Mouse (Mus musculus) CH12.LX (cell line): Measurements from ENCODE around the gene 1700125H20Rik. TPM values are rescaled to one million over a fixed set of nuclear protein-coding genes. Genes with fewer than 3 reads are reported as not detected.

ENCODE experiments used
- DNase-seq: peaks from one replicate; pipeline ENCODE4 v3.0.0-alpha.2; 2013; ENCODE audit errors: extremely low read depth
- H3K27ac ChIP-seq: 2 replicates; pipeline ENCODE4 v1.5.1; 2012; ENCODE audit warnings: low read depth, mild to moderate bottlenecking, control low read depth, moderate library complexity; ENCODE audit not compliant: insufficient read depth
- H3K27me3 ChIP-seq: replicated peaks from 2 replicates; pipeline ENCODE3; 2012; ENCODE audit warnings: inconsistent platforms
- H3K36me3 ChIP-seq, 2 experiments: replicated peaks in 1 of 2; 2 replicates each; pipeline versions ENCODE3 to v1.6.1; 2012; ENCODE audit warnings: inconsistent platforms in 1 of 2, low read length in 1 of 2, mild to moderate bottlenecking in 1 of 2, mixed read lengths in 1 of 2, moderate library complexity in 1 of 2; ENCODE audit not compliant: control insufficient read depth in 1 of 2, insufficient read depth in 1 of 2
- H3K4me1 ChIP-seq, 2 experiments: 2 replicates each; pipeline ENCODE4 v1.6.1; 2012; ENCODE audit warnings: inconsistent platforms in 1 of 2, moderate library complexity in 1 of 2; ENCODE audit not compliant: insufficient read depth in 2 of 2, control insufficient read depth in 1 of 2
- H3K4me2 ChIP-seq: 2 replicates; pipeline ENCODE4 v1.6.1; 2012; ENCODE audit warnings: low read depth, mild to moderate bottlenecking, control low read depth; ENCODE audit not compliant: poor library complexity, insufficient read depth, severe bottlenecking
- H3K4me3 ChIP-seq, 3 experiments: fragments of 150-350 bp in 1 of 3; sonication (generic) in 1 of 3; replicated peaks in 1 of 3; 2 replicates each; pipeline versions ENCODE3 to v1.5.1; 2011 to 2012; ENCODE audit warnings: low read depth in 2 of 3, low read length in 2 of 3, mild to moderate bottlenecking in 2 of 3, moderate library complexity in 2 of 3, control low read depth in 1 of 3, improper control_type of control experiment in 1 of 3, inconsistent platforms in 1 of 3, mixed read lengths in 1 of 3; ENCODE audit not compliant: poor library complexity in 1 of 3
- H3K79me2 ChIP-seq: replicated peaks from 2 replicates; pipeline ENCODE4 v1.6.1; 2012; ENCODE audit warnings: mild to moderate bottlenecking, moderate library complexity; ENCODE audit not compliant: control insufficient read depth, poor library complexity, insufficient read depth, severe bottlenecking; ENCODE audit errors: extremely low read depth
- H3K9ac ChIP-seq: 2 replicates; pipeline ENCODE4 v1.6.1; 2012; ENCODE audit warnings: low read depth, mild to moderate bottlenecking, control low read depth, moderate library complexity; ENCODE audit not compliant: insufficient read depth
- H3K9me3 ChIP-seq: replicated peaks from 2 replicates; pipeline ENCODE3; 2012; ENCODE audit warnings: low read length, inconsistent platforms, mixed read lengths
- BHLHE40 ChIP-seq: IDR thresholded peaks from 2 replicates; pipeline ENCODE4 v1.6.1; 2011; ENCODE audit warnings: mild to moderate bottlenecking, low read depth, low read length, improper control_type of control experiment
- CHD2 ChIP-seq: IDR thresholded peaks from 2 replicates; pipeline ENCODE4 v1.6.1; 2011; ENCODE audit warnings: low read length, improper control_type of control experiment
- CTCF ChIP-seq, 2 experiments: IDR thresholded peaks in 1 of 2; conservative IDR thresholded peaks in 1 of 2; 2 replicates each; pipeline ENCODE4 v1.5.1; 2011 to 2012; ENCODE audit warnings: low read depth in 2 of 2, low read length in 2 of 2, improper control_type of control experiment in 1 of 2, inconsistent platforms in 1 of 2, mild to moderate bottlenecking in 1 of 2, moderate library complexity in 1 of 2
- E2F4 ChIP-seq: IDR thresholded peaks from 2 replicates; pipeline ENCODE4 v1.6.1; 2011; ENCODE audit warnings: low read depth, low read length, improper control_type of control experiment; ENCODE audit not compliant: insufficient replicate concordance
- ELF1 ChIP-seq: IDR thresholded peaks from 2 replicates; pipeline ENCODE4 v1.6.1; 2014; ENCODE audit warnings: low read depth, mild to moderate bottlenecking, inconsistent platforms, low read length, improper control_type of control experiment
- EP300 ChIP-seq: IDR thresholded peaks from 2 replicates; pipeline ENCODE4 v1.6.1; 2011; ENCODE audit warnings: low read length, improper control_type of control experiment
- GABPA ChIP-seq: IDR thresholded peaks from 2 replicates; pipeline ENCODE4 v1.6.1; 2012; ENCODE audit warnings: low read depth, low read length, improper control_type of control experiment, inconsistent platforms; ENCODE audit not compliant: insufficient replicate concordance
- HCFC1 ChIP-seq: IDR thresholded peaks from 2 replicates; pipeline ENCODE4 v1.6.1; 2012; ENCODE audit warnings: low read depth, mild to moderate bottlenecking, inconsistent platforms, low read length, improper control_type of control experiment
- JUND ChIP-seq: conservative IDR thresholded peaks from 2 replicates; pipeline ENCODE4 v1.6.1; 2011; ENCODE audit warnings: low read depth, low read length, improper control_type of control experiment
- KAT2A ChIP-seq: IDR thresholded peaks from 2 replicates; pipeline ENCODE4 v1.6.1; 2012; ENCODE audit warnings: low read length, improper control_type of control experiment, inconsistent platforms; ENCODE audit not compliant: insufficient replicate concordance
- MEF2A ChIP-seq: IDR thresholded peaks from 2 replicates; pipeline ENCODE4 v1.6.1; 2014; ENCODE audit warnings: low read depth, mild to moderate bottlenecking, inconsistent platforms, low read length, improper control_type of control experiment, borderline replicate concordance
- MXI1 ChIP-seq: IDR thresholded peaks from 2 replicates; pipeline ENCODE4 v1.6.1; 2011; ENCODE audit warnings: mild to moderate bottlenecking, low read depth, low read length, improper control_type of control experiment
- MYC ChIP-seq: IDR thresholded peaks from 2 replicates; pipeline ENCODE4 v1.6.1; 2011; ENCODE audit warnings: low read depth, mild to moderate bottlenecking, improper control_type of control experiment, low read length
- NELFE ChIP-seq: IDR thresholded peaks from 2 replicates; pipeline ENCODE4 v1.6.1; 2011; ENCODE audit warnings: low read depth, low read length, improper control_type of control experiment
- NRF1 ChIP-seq: IDR thresholded peaks from 2 replicates; pipeline ENCODE4 v1.6.1; 2014; ENCODE audit warnings: low read depth, mild to moderate bottlenecking, inconsistent platforms, low read length, improper control_type of control experiment, moderate library complexity
- POLR2A ChIP-seq: IDR thresholded peaks from 2 replicates; pipeline ENCODE4 v1.6.1; 2011; ENCODE audit warnings: low read depth, mild to moderate bottlenecking, improper control_type of control experiment, low read length
- RAD21 ChIP-seq: IDR thresholded peaks from 2 replicates; pipeline ENCODE4 v1.6.1; 2011; ENCODE audit warnings: low read depth, mild to moderate bottlenecking, low read length, improper control_type of control experiment, moderate library complexity
- RCOR1 ChIP-seq: conservative IDR thresholded peaks from 2 replicates; pipeline ENCODE4 v1.6.1; 2012; ENCODE audit warnings: low read depth, mild to moderate bottlenecking, inconsistent platforms, low read length, improper control_type of control experiment
- SIN3A ChIP-seq: IDR thresholded peaks from 2 replicates; pipeline ENCODE4 v1.6.1; 2012; ENCODE audit warnings: low read length, improper control_type of control experiment, inconsistent platforms
- SMC3 ChIP-seq: IDR thresholded peaks from 2 replicates; pipeline ENCODE4 v1.6.1; 2011; ENCODE audit warnings: low read depth, low read length, improper control_type of control experiment
- TBP ChIP-seq: conservative IDR thresholded peaks from 2 replicates; pipeline ENCODE4 v1.6.1; 2011; ENCODE audit warnings: low read depth, low read length, improper control_type of control experiment
- TCF12 ChIP-seq: IDR thresholded peaks from 2 replicates; pipeline ENCODE4 v1.6.1; 2014; ENCODE audit warnings: low read depth, mild to moderate bottlenecking, inconsistent platforms, low read length, improper control_type of control experiment
- UBTF ChIP-seq: IDR thresholded peaks from 2 replicates; pipeline ENCODE4 v1.6.1; 2012; ENCODE audit warnings: low read depth, mild to moderate bottlenecking, inconsistent platforms, low read length, improper control_type of control experiment, moderate library complexity
- USF2 ChIP-seq: conservative IDR thresholded peaks from 2 replicates; pipeline ENCODE4 v1.6.1; 2011; ENCODE audit warnings: low read depth, low read length, improper control_type of control experiment
- ZKSCAN1 ChIP-seq: IDR thresholded peaks from 2 replicates; pipeline ENCODE4 v1.6.1; 2012; ENCODE audit warnings: low read depth, inconsistent platforms, low read length, improper control_type of control experiment, borderline replicate concordance
- ZMIZ1 ChIP-seq: IDR thresholded peaks from 2 replicates; pipeline ENCODE4 v1.6.1; 2012; ENCODE audit warnings: low read depth, mild to moderate bottlenecking, inconsistent platforms, low read length, improper control_type of control experiment
- ZNF384 ChIP-seq: IDR thresholded peaks from 2 replicates; pipeline ENCODE4 v1.6.1; 2012; ENCODE audit warnings: low read depth, low read length, improper control_type of control experiment, inconsistent platforms
- dilution Hi-C: fragments of 300-500 bp; cut with MboI; formaldehyde crosslinking; loops from 2 replicates; pipeline ENCODE4 v1.14.3; 2020; ENCODE audit warnings: low sequenced_read_pairs; ENCODE audit not compliant: extremely low pct_unique_long_range_greater_than_20kb, extremely low pct_ligation_motif_present
- in situ Hi-C: fragments of 300-500 bp; cut with MboI; formaldehyde crosslinking; loops from 3 replicates; pipeline ENCODE4 v1.14.3; 2019; ENCODE audit warnings: low sequenced_read_pairs, low pct_ligation_motif_present, low pct_unique_long_range_greater_than_20kb, mixed read lengths
- polyA plus RNA-seq: library from polyadenylated mRNA; unstranded; fragments of >175 nt; gene quantifications from 2 replicates; pipeline ENCODE4 v1.2.1, GENCODE M21; 2012; ENCODE audit warnings: low read depth; ENCODE audit not compliant: insufficient read length
- total RNA-seq, 2 experiments: library from RNA; depleted of rRNA; stranded (reverse); fragments of 300-350 nt in 1 of 2; fragments of >200 nt in 1 of 2; gene quantifications; 2 replicates each; pipeline ENCODE4 v1.2.3; 2012 to 2014

Gene 1700125H20Rik
- total and polyA plus RNA-seq, 3 experiments = 0.17 TPM; not detected in 2

- Histone ChIP-seq H3K27me3 (no peaks in the 10 kb centered on the region), H3K27ac (no peak overlapping the region), H3K4me2 (no peak overlapping the region), H3K4me1 (no peaks in the 10 kb centered on the region), H3K9me3 (no peaks in the 10 kb centered on the region), H3K4me3 (no peak overlapping the region), H3K9ac (no peak overlapping the region), H3K36me3 (peaks cover 30 to 77% of the 10 kb centered on the region in 2 experiments), H3K79me2 (peaks cover 5% of the 10 kb centered on the region; the same call in 1 of the 2 replicates)
- TF ChIP-seq MXI1 (no peak), NELFE (no peak)
- dilution Hi-C loops = no loop called here
- DNase-seq = no peak
- in situ Hi-C loops = no loop called here
These were observed 36.0 kb downstream of the 1700125H20Rik start for GRCm38 (mm10) chr11:85206231-85206630.

DNA sequence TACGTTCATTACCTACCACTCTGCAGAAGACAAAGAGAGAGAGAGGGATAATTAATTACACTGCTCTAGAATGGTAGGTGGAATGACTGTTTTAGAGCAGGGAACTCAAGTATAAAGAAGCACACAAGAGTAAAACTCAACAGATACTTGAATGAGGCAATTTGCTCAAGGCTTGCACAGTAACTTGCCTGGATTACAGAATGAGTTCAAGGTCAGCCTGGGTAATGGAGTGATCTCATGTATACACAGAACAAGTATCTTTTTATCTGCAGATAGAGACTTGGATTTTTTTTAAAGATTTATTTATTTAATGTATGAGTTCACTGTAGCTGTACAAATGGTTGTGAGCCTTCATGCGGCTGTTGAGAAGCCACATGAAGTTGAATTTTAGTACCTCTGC, 40.9 kb downstream of the 1700125H20Rik start:
- in situ Hi-C loops (no loop called here), dilution Hi-C loops (no loop called here)
- H3K4me3 ChIP-seq = no peak overlapping the region
- no peak overlapping the region for H3K9ac ChIP-seq
- H3K79me2 ChIP-seq = peaks cover 2% of the 10 kb centered on the region; the same call in 1 of the 2 replicates
- H3K27ac ChIP-seq = no peak overlapping the region
- H3K4me1 ChIP-seq = peaks cover 4 to 17% of the 10 kb centered on the region in 2 experiments; a peak in 3 of 4 replicates
- H3K4me2 ChIP-seq = no peak overlapping the region
- no peaks in the 10 kb centered on the region for H3K9me3 ChIP-seq
- H3K27me3 ChIP-seq = no peaks in the 10 kb centered on the region
- TF ChIP-seq JUND = no peak
- no peak for TF ChIP-seq POLR2A
- no peak for TF ChIP-seq TCF12
- no peak for TF ChIP-seq USF2
- TF ChIP-seq BHLHE40 = no peak
- no peak for TF ChIP-seq MEF2A
- TF ChIP-seq CHD2 = no peak
- TF ChIP-seq ZMIZ1 = no peak
- TF ChIP-seq E2F4 = no peak
- no peak for TF ChIP-seq TBP
- TF ChIP-seq RCOR1 = no peak
- no peak for TF ChIP-seq SMC3
- no peak for TF ChIP-seq RAD21
- TF ChIP-seq, all 38 proteins: peak for 0
- peaks cover 47 to 88% of the 10 kb centered on the region in 2 experiments for H3K36me3 ChIP-seq
- no peak for DNase-seq

GRCm38 (mm10) chr11:85213215-85213614, 43.0 kb downstream of the 1700125H20Rik start:
- Histone ChIP-seq H3K4me2 (no peak overlapping the region), H3K4me1 (peaks cover 4 to 17% of the 10 kb centered on the region in 2 experiments; a peak in 3 of 4 replicates), H3K27ac (no peak overlapping the region), H3K79me2 (peaks cover 11% of the 10 kb centered on the region), H3K4me3 (no peak overlapping the region), H3K9ac (no peak overlapping the region), H3K9me3 (no peaks in the 10 kb centered on the region), H3K36me3 (peaks cover 45 to 81% of the 10 kb centered on the region in 2 experiments), H3K27me3 (no peaks in the 10 kb centered on the region)
- no peak for DNase-seq
- TF ChIP-seq KAT2A (no peak), ELF1 (no peak), SIN3A (no peak), ZMIZ1 (no peak), GABPA (no peak), USF2 (no peak), NRF1 (no peak), ZNF384 (no peak), TBP (no peak), HCFC1 (no peak), CTCF (conservative IDR thresholded peaks at IDR 0.05 in 1 of 2, IDR thresholded peaks at IDR 0.05 in 1 of 2; ENCODE audit: low read depth in 2 of 2, low read length in 2 of 2) (no peak), MYC (no peak), UBTF (no peak), ZKSCAN1 (no peak), CHD2 (no peak), MXI1 (no peak), BHLHE40 (no peak), EP300 (no peak)
- in situ Hi-C loops = no loop called here
- dilution Hi-C loops = no loop called here
